Mouse (Mus musculus) megakaryocyte-erythroid progenitor cell, adult 5 weeks (primary cell): ENCODE results near the gene Gm11214. TPM values are rescaled to one million over a fixed set of nuclear protein-coding genes. Genes with fewer than 3 reads are reported as not detected.

Source experiments
- polyA plus RNA-seq: library from polyadenylated mRNA; stranded (reverse); fragments of >175 nt; gene quantifications from 2 replicates; pipeline ENCODE4 v1.2.3, GENCODE M21; 2012

The Gm11214 gene
- not detected in 2 replicates for polyA plus RNA-seq

GRCm38 (mm10) chr4:63663279-63663678, at the start of gene Gm11214:
TSS of gene Gm11214 (minus strand) at chr4:63663379.

GRCm38 (mm10) chr4:63622378-63622835, 40.8 kb downstream of the Gm11214 start, which contains the start of gene Tex48:
TSS of gene Tex48 (minus strand) at chr4:63622428.

Other genes starting within 250 kb of the Gm11214 start
- 11.8 and 14.1 TPM in 2 replicates for gene Whrn, start 167.4 kb downstream of the Gm11214 start, polyA plus RNA-seq
- 105 and 115 TPM in 2 replicates for gene Atp6v1g1, start 118.6 kb downstream of the Gm11214 start, polyA plus RNA-seq
- 4.7 and 7.0 TPM in 2 replicates for gene Tmem268, start 104.6 kb downstream of the Gm11214 start, polyA plus RNA-seq
- not detected in 2 replicates for gene Gm11213, start 58.1 kb downstream of the Gm11214 start, polyA plus RNA-seq
- not detected in 2 replicates for gene Tex48, start 41.0 kb downstream of the Gm11214 start, polyA plus RNA-seq
- gene Tnfsf15, start 81.7 kb upstream of the Gm11214 start, polyA plus RNA-seq: not detected in 2 replicates
- 0.06 and 0.15 TPM in 2 replicates for gene Tnfsf8, start 198.0 kb upstream of the Gm11214 start, polyA plus RNA-seq